Mouse (Mus musculus): ENCODE results near the gene Gle1.
"Not testable (repeated sequence)": the region's sequence is repeated elsewhere in the genome, so short reads cannot be mapped to it uniquely, and the experiment has no call there.

Gene Gle1

GRCm38 (mm10) chr2:29934906-29935599, at the start of gene Gle1:
Gle1 (plus strand) TSS chr2:29935426.
- DNase-seq (ENCODE audit: low spot score in 2 of 2), result peak; percentile 90 to 96

DNA sequence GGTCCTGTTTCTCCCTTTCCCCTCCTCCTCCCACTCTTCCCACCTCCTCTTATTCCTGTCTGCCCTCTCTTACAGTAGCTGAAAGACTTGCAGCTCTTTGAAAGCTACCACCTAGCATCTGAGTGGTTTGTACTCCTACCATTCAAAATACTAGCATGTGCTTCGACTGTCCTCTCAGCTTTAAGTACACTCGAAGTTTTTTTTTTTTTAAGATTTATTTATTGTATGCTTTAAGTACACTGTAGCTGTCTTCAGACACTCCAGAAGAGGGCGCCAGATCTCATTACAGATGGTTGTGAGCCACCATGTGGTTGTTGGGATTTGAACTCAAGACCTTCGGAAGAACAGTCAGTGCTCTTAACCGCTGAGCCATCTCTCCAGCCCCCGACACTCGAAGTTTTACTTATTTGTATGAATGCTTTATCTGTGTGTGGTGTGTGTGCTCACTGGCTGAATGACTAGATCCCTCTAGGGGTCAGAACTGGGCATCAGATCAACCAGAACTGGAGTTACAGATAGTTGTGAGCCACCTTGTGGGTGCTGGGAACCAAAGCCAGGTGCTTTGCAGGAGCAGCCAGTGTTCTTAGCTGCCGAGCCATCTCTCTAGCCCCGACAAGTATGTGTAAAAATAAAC, 48.5 kb upstream of the Gle1 start:
- not testable (repeated sequence) for DNase-seq (ENCODE audit: low spot score in 2 of 2)

- DNase-seq (ENCODE audit: low spot score in 2 of 2), result peak; percentile 98 to 99
These were observed 45.9 kb upstream of the Gle1 start, which contains the start of gene Odf2 for GRCm38 (mm10) chr2:29889066-29889944. Odf2 (plus strand) TSS chr2:29889221.

- DNase-seq (ENCODE audit: low spot score in 2 of 2), result peak; percentile 59 to 67
These were observed 45.0 kb upstream of the Gle1 start for GRCm38 (mm10) chr2:29889991-29890833.

- no peak for DNase-seq (ENCODE audit: low spot score in 2 of 2)
These were observed 43.5 kb upstream of the Gle1 start for GRCm38 (mm10) chr2:29891773-29892172.

DNA sequence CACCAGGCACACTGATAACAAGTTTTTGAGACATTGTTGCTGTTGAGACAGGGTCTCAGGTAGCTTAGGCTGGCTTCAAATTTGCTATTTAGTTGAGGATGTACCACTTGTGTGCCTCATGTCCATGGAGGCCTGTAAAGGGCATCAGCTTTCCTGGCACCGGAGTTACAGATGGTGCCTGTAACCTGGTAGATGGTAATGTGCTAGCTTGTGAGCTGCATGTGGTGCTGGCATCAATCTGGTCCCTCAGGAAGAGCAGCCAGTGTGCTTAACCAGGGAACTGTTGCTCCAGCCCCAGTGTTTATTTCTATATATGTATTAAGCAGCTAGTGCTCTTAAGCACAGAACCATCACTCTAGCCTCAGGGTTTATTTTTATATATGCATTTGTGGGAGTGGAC, 39.2 kb upstream of the Gle1 start:
- DNase-seq (ENCODE audit: low spot score in 2 of 2), result no peak

GRCm38 (mm10) chr2:29897366-29897765, 37.9 kb upstream of the Gle1 start:
- no peak for DNase-seq (ENCODE audit: low spot score in 2 of 2)

- no peak for DNase-seq (ENCODE audit: low spot score in 2 of 2)
These were observed 37.1 kb upstream of the Gle1 start for GRCm38 (mm10) chr2:29898081-29898480.

DNA sequence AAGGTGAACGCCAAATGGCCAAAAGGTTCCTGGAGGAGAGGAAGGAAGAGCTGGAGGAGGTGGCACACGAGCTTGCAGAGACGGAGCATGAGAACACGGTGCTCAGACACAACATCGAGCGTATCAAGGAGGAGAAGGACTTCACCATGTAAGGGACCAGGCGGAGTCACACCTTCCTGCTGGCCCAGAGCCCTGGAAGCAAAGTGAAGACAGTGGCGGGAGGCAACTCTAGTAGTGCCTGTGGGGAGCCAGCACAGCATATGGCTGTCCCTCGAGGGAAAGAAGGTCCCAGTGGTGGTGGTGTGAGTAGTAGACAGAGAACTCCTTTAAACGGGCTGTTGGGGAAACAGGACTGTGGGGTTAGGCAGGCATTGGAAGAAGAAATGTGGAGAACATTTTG, 33.0 kb upstream of the Gle1 start:
- no peak for DNase-seq (ENCODE audit: low spot score in 2 of 2)

GRCm38 (mm10) chr2:29908171-29908570, 27.1 kb upstream of the Gle1 start:
- not testable (repeated sequence) for DNase-seq (ENCODE audit: low spot score in 2 of 2)

GRCm38 (mm10) chr2:29910042-29910441, 25.2 kb upstream of the Gle1 start:
- no peak for DNase-seq (ENCODE audit: low spot score in 2 of 2)

- DNase-seq (ENCODE audit: low spot score in 2 of 2), result no peak
These were observed 17.6 kb upstream of the Gle1 start for GRCm38 (mm10) chr2:29917621-29918020.

DNA sequence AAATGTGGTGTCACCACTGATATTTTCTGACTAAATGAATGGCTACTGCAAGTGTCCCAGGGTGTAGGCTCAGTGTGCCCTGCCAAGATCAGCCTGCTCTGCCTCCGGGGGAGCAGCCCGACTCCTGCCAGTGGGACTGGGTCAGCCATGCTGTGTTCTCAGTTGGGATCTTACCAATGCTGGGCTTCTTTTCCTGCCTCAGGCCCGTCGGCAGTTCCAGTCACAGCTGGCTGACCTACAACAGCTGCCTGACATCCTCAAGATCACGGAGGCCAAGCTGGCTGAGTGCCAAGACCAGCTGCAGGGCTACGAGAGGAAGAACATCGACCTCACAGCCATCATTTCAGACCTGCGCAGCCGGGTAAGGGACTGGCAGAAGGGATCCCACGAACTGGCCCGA, 13.2 kb upstream of the Gle1 start:
- DNase-seq (ENCODE audit: low spot score in 2 of 2), result no peak

GRCm38 (mm10) chr2:29926542-29926941, 8.7 kb upstream of the Gle1 start:
- no peak for DNase-seq (ENCODE audit: low spot score in 2 of 2)

DNA sequence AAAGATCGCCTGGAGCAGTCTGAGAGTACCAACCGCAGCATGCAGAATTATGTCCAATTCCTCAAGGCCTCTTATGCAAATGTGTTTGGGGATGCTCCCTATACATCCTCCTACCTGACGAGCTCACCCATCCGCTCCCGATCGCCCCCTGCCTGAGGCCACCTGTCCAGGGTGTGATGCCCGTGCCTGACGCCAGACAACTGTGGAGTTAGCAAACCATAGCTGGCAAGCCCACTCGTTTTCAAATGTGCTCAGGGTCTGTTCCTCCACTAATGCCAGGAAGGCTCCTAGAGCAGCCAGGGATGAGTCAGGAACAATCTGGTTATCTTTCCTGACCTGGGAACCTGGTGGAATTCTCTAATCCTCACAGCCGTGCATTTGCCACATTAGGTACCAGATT, 4.7 kb upstream of the Gle1 start:
- DNase-seq (ENCODE audit: low spot score in 2 of 2), result no peak

- no peak for DNase-seq (ENCODE audit: low spot score in 2 of 2)
These were observed 4.0 kb upstream of the Gle1 start for GRCm38 (mm10) chr2:29931194-29931593.

DNA sequence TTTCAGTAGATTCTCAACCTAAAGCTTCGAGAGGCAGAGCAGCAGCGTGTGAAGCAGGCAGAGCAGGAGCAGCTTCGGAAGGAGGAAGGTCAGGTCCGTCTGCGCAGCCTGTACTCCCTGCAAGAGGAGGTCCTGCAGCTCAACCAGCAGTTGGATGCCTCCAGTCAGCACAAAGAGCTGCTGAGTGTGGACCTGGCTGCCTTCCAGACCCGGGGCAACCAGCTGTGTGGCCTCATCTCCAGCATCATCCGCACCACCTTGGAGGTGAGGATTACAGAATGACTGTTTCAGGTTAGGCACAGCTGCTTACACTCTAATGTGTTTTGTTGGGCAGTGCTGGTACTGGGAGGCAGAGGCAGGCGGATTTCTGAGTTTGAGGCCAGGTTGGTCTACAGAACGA, 4.8 kb downstream of the Gle1 start:
- no peak for DNase-seq (ENCODE audit: low spot score in 2 of 2)

GRCm38 (mm10) chr2:29940826-29941225, 5.6 kb downstream of the Gle1 start:
- DNase-seq (ENCODE audit: low spot score in 2 of 2), result no peak

GRCm38 (mm10) chr2:29944723-29945122, 9.5 kb downstream of the Gle1 start:
- no peak for DNase-seq (ENCODE audit: low spot score in 2 of 2)

DNA sequence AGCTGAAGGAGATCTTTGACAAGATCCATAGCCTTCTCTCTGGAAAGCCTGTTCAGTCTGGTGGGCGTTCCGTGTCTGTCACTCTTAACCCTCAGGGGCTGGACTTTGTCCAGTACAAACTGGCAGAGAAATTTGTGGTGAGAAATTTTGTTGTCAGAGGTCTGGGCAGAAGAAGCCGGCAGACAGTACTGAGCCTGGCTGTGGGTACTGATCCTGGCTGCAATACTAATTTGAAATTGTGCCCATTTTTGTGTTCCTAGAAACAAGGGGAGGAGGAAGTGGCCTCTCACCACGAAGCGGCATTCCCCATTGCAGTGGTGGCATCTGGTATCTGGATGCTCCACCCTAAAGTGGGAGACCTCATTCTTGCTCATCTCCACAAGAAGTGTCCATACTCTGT, 13.7 kb downstream of the Gle1 start:
- DNase-seq (ENCODE audit: low spot score in 2 of 2), result no peak

DNA sequence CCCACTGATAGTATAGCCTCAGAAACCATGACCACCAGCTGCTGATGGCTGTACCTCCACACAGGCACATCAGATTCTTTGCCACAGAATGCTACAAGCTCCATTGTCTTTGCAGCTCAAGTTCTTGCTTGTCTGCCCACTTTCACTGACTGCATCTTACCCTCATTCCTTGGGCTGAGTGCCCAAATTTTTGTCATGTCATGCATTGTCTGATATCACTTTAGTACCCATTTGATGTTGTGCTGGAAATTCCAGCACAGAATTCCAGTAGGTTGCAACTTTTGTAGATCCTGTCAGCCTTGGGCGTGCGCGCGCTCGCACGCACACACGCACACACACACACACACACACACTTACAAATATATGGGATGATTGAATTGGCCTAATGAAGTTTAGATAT, 26.0 kb downstream of the Gle1 start:
- no peak for DNase-seq (ENCODE audit: low spot score in 2 of 2)

Measured in frontal cortex, postnatal 25 days (tissue).